Mouse (Mus musculus) stomach, embryonic 14.5 days (tissue): ENCODE measurements at regions not wholly inside any gene's neighbourhood (a gene's known extent, or its start where the extent isn't known, plus 50 kb on each side); places are given as distances from the start of the nearest gene placed in this dataset.

ENCODE experiments used
- ATAC-seq: fragments of 200-750 bp; cut with Nextera tagmentation; 2 replicates; pipeline ENCODE4 v1.8.0; 2017; ENCODE audit warnings: low read depth, moderate TSS enrichment; ENCODE audit not compliant: insufficient number of reproducible peaks, insufficient read depth, low FRiP score
- H3K27ac ChIP-seq: fragments of 300-500 bp; sonication (generic); 2 replicates; pipeline ENCODE4 v1.5.1; 2014; ENCODE audit warnings: mild to moderate bottlenecking, low read length, moderate library complexity, mixed read lengths
- H3K27me3 ChIP-seq: fragments of 300-500 bp; sonication (generic); 2 replicates; pipeline ENCODE4 v1.6.1; 2014; ENCODE audit warnings: low read length, control low read depth, mixed read lengths; ENCODE audit not compliant: control insufficient read depth, insufficient read depth
- H3K36me3 ChIP-seq: fragments of 300-500 bp; sonication (generic); 2 replicates; pipeline ENCODE4 v1.6.1; 2014; ENCODE audit warnings: mild to moderate bottlenecking, control low read depth, low read length, moderate library complexity, mixed read lengths; ENCODE audit not compliant: control insufficient read depth, insufficient read depth
- H3K4me1 ChIP-seq: fragments of 300-500 bp; sonication (generic); 2 replicates; pipeline ENCODE4 v1.6.1; 2014; ENCODE audit warnings: low read length, control low read depth, mixed read lengths; ENCODE audit not compliant: control insufficient read depth, insufficient read depth
- H3K4me2 ChIP-seq: fragments of 300-500 bp; sonication (generic); replicated peaks from 2 replicates; pipeline ENCODE4 v1.6.1; 2014; ENCODE audit warnings: low read depth, low read length, control low read depth
- H3K4me3 ChIP-seq: fragments of 300-500 bp; sonication (generic); 2 replicates; pipeline ENCODE4 v1.5.1; 2014; ENCODE audit warnings: low read depth, low read length, control low read depth
- H3K9ac ChIP-seq: fragments of 300-500 bp; sonication (generic); replicated peaks from 2 replicates; pipeline ENCODE4 v1.6.1; 2014; ENCODE audit warnings: low read depth, mild to moderate bottlenecking, control low read depth, low read length, moderate library complexity, mixed read lengths
- H3K9me3 ChIP-seq: fragments of 300-500 bp; sonication (generic); 2 replicates; pipeline ENCODE4 v1.6.1; 2016; ENCODE audit warnings: low read depth, low read length, control low read depth; ENCODE audit not compliant: control insufficient read depth
- WGBS: fragments of 180-500 bp; shearing (Covaris S2); extraction: QIAGEN DNeasy Blood & Tissue Kit; methylation state at CpG from one replicate; pipeline ENCODE4 v1.1.7; 2014; 5-methylcytosine and 5-hydroxymethylcytosine counted together

DNA sequence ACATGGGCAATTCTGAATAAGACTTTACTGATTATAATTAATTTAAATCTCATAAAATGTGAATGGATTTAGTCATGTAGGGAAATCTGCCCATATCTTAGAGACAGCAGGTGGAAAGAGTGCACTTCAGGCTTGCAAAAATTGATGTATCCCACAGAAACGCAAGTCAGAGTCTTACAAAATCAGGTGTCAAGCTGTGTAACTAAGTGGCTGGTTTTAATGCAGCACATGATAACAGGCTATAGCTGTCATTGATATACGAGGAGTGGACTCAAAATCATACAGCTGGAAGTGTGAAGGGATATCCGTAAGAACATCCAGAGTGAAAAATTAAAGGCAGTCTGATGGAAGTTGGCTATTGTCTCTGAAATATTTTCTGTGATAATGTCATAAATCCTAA is 408.6 kb downstream of the Casp12 start:
- Histone ChIP-seq H3K27ac (no peak overlapping the region), H3K4me3 (no peak overlapping the region), H3K9ac (no peak overlapping the region), H3K36me3 (no peaks in the 10 kb centered on the region), H3K4me2 (no peak overlapping the region), H3K27me3 (no peaks in the 10 kb centered on the region), H3K9me3 (no peaks in the 10 kb centered on the region), H3K4me1 (no peaks in the 10 kb centered on the region)
- no peak for ATAC-seq
- WGBS: 73% methylated on average over 3 of the region's 3 CpGs

DNA sequence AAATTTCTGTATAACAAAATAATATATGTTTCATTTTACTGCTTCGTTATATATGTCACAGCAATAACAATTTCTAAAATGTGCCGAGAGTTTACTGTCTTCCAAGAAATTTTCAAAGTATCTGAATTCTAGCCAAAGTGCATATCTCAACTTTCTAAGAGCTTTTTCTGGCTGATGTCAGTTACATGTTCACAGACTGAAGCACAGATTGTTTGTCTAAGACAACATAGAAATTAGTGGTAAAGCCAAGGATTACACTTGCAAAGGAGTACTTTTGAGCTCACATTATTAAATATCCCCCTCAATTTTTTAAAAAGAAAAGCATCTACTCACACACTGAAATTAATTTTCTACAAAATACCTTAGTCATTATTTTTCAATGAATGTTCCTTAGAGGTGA is 407.2 kb upstream of the Pdgfd start:
- WGBS: 85% methylated on average over 2 of the region's 2 CpGs

DNA sequence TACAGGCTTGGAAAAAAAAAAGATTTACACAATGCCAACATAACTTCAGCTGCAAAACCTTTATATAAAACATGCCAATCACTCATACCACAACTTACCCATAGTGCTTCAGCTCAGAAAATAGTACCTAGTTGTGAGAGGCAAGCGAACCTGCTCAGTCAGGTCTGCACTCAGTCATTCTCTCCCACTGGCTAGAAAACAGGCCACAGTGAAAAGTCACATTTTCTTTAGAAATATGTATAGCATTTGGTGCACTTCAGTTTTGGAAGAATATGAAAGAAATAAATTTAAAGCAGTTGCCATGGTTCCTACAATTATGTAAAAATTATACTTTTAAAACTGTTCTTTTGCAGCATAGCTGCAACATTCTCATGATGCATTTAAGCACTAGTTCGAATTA is 398.5 kb upstream of the Pdgfd start:
- Histone ChIP-seq H3K27ac (no peak overlapping the region), H3K9ac (no peak overlapping the region), H3K9me3 (no peaks in the 10 kb centered on the region), H3K4me2 (no peak overlapping the region), H3K27me3 (no peaks in the 10 kb centered on the region), H3K4me1 (no peaks in the 10 kb centered on the region), H3K4me3 (no peak overlapping the region), H3K36me3 (no peaks in the 10 kb centered on the region)
- WGBS: 84% methylated on average over 2 of the region's 2 CpGs
- no peak for ATAC-seq

More for the DNA sequence above, 407.2 kb upstream of the Pdgfd start:
- Histone ChIP-seq H3K27ac (no peak overlapping the region), H3K4me1 (no peaks in the 10 kb centered on the region), H3K36me3 (no peaks in the 10 kb centered on the region), H3K27me3 (no peaks in the 10 kb centered on the region), H3K4me3 (no peak overlapping the region), H3K9me3 (no peaks in the 10 kb centered on the region), H3K9ac (no peak overlapping the region), H3K4me2 (no peak overlapping the region)
- ATAC-seq: no peak

DNA sequence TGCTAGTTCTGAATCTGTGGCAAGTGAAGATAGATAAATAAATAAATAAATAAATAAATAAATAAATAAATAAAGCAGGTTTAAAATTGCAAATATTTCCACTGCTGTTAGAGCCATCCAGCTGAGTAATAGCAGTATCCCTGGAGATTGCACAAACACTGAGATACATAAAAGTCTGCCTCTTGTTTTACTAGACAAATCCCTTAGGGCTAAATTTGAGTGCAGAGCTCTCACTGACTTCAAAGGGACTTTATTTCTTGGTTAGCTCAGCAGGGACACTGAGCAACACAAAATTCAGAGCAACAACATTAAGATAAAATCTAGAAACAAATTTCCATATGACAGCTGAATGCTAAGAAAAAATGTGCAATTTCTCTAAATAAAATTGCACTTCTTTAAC is 397.2 kb upstream of the Pdgfd start:
- H3K4me3 ChIP-seq: no peak overlapping the region
- no peak overlapping the region for H3K4me2 ChIP-seq
- H3K36me3 ChIP-seq: no peaks in the 10 kb centered on the region
- no peaks in the 10 kb centered on the region for H3K27me3 ChIP-seq
- ATAC-seq: no peak
- no peaks in the 10 kb centered on the region for H3K9me3 ChIP-seq
- no peaks in the 10 kb centered on the region for H3K4me1 ChIP-seq
- H3K9ac ChIP-seq: no peak overlapping the region
- no peak overlapping the region for H3K27ac ChIP-seq
